Mouse (Mus musculus) gastrocnemius, postnatal 36 days (tissue): ENCODE data around the gene Efnb3. TPM values are rescaled to one million over a fixed set of nuclear protein-coding genes. Genes with fewer than 3 reads are reported as not detected.

Experiments
- DNase-seq, 2 experiments: peaks; one replicate each; pipeline ENCODE4 v3.0.0; 2022
- intact Hi-C: fragments of 180-260 bp; cut with DNase I; formaldehyde crosslinking; loops from one replicate; pipeline ENCODE4 v1.15.1; 2025
- total RNA-seq, 2 experiments: library from RNA; stranded (reverse); gene quantifications; 2 replicates each; pipeline ENCODE4 v1.2.3; 2021

Gene Efnb3
- total RNA-seq, 2 experiments from 2014 or later = 0.23 to 0.62 TPM

DNA sequence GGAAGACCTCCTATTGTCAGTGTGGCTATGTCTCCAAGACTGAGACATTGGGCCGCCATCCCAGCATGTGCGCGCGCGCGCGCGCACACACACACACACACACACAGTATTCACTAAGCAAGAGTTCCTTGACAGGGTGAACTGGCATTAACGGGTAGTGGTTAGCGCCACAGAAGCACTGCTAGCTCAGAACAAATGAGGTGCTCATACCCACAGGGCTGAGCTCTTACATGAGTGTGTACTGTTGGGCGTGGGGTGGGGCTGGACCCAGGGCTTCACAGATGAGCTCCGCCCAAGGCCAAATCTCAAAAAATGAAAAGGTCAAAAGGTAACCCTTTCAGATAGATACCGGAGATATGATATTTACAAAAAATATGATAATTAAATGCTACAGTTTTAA lies 24.9 kb upstream of the Efnb3 start:
- no peak for DNase-seq
- intact Hi-C loops = no loop called here

GRCm38 (mm10) chr11:69584008-69584407 lies 24.0 kb upstream of the Efnb3 start:
- intact Hi-C loops = no loop called here
- no peak for DNase-seq

- intact Hi-C loops = no loop called here
- DNase-seq = no peak
Observed at GRCm38 (mm10) chr11:69582230-69582805, 22.3 kb upstream of the Efnb3 start.

- intact Hi-C loops = no loop called here
- DNase-seq = no peak
Observed at GRCm38 (mm10) chr11:69581814-69582213, 21.8 kb upstream of the Efnb3 start.

GRCm38 (mm10) chr11:69581147-69581688 lies 21.2 kb upstream of the Efnb3 start:
- DNase-seq = peak; percentile 79 to 82
- intact Hi-C loops = no loop called here

DNA sequence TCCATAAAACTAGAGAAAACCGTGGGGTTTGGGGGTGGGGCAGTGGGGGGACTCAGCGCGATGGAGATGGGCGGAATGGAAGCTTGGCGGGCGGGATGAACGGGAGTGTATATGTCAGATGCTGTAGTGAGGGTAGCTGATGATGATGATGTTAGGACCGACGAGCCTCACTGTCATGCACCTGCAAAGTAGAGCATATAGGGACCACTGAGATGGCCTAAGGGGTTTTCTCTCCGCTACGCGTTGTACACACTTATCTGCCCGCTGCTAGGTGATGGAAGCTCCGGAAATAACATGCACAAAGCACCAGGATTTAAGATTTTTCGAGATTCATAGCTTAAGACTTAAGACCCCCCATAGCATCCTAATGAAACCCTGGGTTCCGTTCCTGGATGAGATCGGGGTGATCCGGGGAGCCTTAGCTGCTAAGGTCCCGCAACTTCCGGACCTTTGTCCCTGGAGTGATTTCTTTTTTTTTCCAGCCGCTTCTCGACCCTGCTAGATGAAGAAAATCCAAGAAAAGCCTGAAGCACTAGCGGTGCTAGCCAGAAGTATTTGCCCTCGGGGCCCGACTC lies 20.7 kb upstream of the Efnb3 start:
- intact Hi-C loops = no loop called here
- no peak for DNase-seq

DNA sequence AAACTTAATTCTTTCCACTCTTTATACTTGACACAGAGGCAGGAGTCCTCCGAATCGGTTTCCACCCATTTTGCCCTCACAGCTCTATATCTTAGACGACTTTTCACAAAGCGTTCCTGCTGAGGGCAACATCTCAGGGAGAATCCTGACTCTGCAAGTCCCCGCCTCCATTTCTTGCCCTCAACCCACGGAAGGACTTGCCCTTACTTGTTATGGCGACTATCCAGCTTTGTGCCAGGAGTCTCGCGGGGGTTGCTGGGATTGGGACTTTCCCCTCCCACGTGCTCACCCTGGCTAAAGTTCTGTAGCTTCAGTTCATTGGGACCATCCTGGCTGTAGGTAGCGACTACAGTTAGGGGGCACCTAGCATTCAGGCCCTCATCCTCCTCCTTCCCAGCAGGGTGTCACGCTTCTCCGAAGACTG lies 20.1 kb upstream of the Efnb3 start, which contains the start of the genes Wrap53 and Trp53:
Gene Wrap53, minus strand, starts transcription at position 165 of the 424 bp plus-strand sequence.
Gene Trp53, plus strand, starts transcription at position 269 of the 424 bp plus-strand sequence.
- intact Hi-C loops = no loop called here
- peak; percentile 83 to 86 for DNase-seq

- intact Hi-C loops = loop anchor here (1.0 kb wide), 1 partner anchor 34 kb away; no protein-coding TSS in a partner anchor
- peak; percentile 91 to 99 for DNase-seq
Observed at GRCm38 (mm10) chr11:69579128-69580017, 19.4 kb upstream of the Efnb3 start.

DNA sequence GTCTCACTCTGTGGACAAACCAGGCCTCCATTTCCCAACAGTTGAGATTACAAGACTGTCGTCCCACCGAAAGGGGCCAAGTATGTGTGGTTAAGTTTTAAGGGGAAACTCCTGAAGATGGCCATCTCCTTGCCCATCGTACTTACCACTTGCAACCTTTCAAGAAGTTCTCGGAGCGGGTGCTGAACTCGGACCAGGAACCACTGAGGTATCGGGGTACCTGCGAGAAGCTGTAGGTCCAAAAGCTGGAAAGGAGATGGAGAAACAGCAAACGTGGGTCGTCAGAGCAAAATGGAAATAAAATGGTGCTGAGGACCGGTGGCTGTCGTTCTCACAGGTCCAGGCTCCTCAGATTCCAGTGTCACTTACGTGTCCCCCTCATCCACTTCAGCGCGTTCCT lies 18.3 kb upstream of the Efnb3 start:
- intact Hi-C loops = no loop called here

DNA sequence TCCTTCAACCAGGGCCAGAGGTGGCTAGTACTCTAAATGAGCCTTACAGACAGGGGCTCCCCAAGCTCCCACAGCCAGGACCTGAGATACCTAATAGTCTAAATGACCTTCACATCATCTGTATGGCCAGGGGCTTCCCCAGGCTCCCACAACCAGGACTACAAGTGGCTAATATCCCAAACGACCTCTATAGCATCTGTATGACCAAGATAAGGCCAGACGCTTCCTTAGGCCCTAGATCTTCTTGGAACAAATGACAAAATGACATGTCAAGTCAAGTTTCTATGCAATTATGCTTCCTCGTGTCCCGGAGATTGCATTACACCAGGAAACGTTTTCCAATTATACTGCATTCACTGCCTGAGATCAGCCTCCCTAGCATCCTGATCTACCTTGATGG lies 16.3 kb upstream of the Efnb3 start:
- no peak for DNase-seq
- intact Hi-C loops = no loop called here

More for the DNA sequence above, 18.3 kb upstream of the Efnb3 start:
- no peak for DNase-seq

DNA sequence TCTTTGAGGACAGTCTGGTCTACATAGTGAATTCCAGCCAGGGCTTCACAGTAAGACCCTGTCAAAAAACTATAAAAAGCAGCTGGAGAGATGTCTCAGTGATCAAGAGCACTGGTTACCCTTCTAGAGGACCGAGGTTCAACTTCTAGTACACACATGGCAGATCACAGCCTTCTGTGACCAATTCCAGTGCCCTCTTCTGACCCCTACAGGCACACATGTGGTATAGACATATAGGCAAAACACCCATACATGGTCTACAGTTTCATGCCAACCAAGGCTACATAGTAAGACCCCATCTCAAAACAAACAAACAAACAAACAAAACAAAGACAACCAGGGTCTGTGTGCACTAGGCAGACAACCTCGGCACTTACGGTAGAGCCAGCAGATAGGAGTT lies 15.2 kb upstream of the Efnb3 start:
- no peak for DNase-seq
- intact Hi-C loops = loop anchor here (1.0 kb wide), 1 partner anchor 28 kb away; no protein-coding TSS in a partner anchor

GRCm38 (mm10) chr11:69565131-69565530 lies 5.1 kb upstream of the Efnb3 start:
- no peak for DNase-seq
- intact Hi-C loops = no loop called here

DNA sequence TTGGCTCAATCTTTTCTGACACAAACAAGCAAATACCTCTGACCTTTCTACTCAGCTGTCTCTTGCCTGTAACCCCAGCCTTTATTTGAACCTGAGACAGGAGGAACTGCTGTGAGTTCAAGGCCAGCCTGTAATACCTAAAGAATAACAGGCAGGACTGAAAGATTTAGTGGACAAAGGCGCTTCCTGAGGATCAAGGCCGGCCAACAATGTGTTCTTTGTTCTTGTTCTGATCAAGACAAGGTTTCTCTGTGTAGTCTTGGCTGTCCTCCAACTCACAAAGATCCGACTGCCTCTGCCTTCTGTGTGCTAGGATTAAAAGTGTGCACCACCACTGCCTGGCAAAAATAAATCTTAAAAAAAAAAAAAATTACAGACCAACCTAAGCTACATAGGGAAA lies 4.4 kb upstream of the Efnb3 start:
- DNase-seq = no peak
- intact Hi-C loops = no loop called here

DNA sequence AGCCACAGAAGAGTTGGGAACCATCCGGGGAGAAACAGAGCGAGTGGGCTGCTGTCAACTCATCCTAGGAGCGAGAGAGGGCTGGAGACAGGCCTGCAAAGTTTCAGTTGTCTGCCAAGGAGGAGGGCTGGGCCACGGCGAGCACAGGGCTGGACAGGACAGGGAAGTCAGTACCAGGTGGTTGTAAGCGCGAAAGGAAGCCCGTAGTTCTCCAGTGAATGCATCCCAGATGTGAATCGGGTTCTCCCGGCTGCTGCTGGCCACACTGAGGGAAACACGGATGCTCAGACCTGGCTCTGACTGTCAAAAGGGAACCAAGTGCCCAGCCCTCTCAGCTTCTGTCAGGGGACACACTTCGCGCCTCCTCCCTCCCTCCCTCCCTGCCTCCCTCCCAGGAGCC lies 3.4 kb upstream of the Efnb3 start:
- DNase-seq = no peak
- intact Hi-C loops = no loop called here

DNA sequence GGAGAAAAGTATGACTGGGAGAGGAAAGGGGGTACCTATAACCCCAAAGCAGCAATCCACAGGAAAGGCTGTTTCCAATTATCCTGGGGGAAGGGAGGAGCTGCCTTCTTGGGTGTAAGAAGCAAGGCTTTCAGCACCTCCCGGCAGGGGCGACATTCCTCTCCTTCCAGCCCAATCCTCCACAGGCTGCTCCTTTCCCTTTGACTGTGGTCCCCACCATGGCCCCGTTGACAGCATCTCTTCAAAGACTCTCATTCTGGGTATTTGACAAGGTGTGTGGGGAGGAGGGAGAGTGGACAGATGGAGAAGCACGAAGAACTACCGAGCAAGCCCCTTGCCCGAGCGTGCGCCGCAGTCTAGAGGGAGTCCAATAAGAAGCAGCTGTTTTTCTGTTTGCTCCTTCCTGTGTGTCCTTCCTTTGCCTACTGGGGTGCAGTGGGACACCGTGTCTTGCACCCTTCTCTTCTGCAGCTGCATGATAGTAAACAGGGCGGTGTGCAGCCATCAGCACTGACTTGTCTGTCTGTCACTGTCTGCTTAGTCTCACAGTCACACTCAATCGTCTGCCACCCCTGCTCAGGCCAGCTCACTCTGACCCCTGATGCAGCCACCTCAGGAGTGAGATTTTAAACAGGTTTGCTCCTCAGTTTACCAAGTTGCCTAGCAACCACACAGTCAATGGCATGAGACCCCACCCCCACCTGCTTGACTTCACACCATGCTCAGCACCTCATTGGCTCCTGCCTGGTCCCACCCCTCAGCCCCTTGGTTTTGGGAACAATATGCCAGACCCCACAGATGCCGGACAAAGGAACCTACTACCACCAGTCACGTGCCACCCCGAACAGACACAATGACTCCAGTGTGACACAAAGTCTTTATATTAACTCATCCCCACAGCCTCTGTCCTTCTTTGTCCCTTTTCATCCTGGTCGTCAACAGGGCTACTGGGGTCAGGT lies 1.2 kb upstream of the Efnb3 start:
- intact Hi-C loops = no loop called here
- DNase-seq = no peak

DNA sequence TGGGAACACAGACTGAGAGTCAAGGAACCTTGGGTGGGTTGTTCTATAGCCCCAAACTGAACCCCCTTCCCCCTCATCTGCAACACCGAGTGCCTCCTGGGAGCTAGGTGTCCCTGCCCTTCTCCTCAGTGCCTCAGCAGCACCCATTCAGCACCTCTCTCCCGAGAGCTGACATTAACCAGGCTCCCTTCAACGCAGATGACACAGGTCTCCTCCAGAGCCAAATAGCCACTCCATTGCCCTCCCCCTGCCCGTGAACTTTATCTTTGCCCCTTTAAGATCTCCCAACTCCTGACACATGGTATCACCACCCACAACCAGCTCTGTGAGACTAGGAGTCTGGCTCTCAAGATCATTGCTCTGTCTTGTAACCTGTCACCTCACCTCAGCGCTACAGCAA lies 822 bp downstream of the Efnb3 start:
- DNase-seq = no peak

DNA sequence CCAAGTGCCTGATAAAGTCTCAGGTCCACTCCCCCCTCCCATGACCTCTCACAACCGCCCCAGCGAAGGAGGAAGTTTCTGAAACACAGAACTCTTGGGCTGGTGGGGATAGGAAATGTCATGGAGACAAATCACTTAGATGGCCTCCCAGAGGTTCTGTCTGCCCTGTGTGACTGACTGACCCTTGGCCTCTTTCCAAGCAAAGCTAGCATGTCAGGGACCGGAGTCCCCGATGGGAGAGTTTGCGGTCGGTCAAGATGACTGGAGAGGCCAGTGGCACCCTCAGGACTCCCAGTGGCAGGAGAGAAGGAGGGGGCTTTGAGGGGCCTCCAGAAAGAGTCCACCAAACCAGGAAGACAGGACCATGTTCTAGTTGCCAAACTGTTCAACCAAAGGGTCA lies 1.2 kb downstream of the Efnb3 start:
- intact Hi-C loops = no loop called here
- no peak for DNase-seq

More for the DNA sequence above, 822 bp downstream of the Efnb3 start:
- intact Hi-C loops = no loop called here

GRCm38 (mm10) chr11:69557381-69557958 lies 2.5 kb downstream of the Efnb3 start:
- intact Hi-C loops = no loop called here
- no peak for DNase-seq

DNA sequence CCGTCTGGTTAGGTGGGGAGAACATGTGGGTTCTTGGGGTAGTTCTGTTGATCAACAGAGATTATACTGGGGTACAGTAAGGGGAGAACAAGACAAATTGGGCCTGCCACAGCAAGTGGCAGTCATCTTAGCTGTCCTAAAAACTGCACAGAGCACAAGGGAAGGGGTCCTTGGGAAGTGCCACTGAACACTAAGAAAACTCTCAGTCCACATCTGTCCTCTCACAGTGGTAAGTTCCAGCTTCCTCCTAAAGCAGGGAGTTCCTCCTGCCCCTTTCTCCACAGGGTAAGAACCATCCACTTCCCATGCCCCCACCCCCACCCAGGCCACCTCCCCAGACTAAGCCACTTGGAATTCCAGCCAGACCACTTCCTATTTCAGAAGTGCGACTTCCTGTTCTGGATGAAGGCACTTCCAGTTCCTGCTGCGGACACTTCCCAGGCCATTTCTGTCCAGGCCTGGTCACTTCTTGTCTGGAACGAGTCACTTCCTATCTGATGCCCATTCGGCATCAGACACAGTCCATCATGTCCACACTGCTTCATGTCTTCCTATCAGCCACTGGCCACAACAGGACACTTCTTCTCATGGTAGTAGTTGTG lies 5.4 kb downstream of the Efnb3 start:
- intact Hi-C loops = no loop called here
- DNase-seq = no peak
